Mouse (Mus musculus) cortical plate, adult 2 months (tissue): ENCODE data around the gene Slc43a2.

Source experiments
- CTCF ChIP-seq: fragments of 200-500 bp; IDR thresholded peaks from 2 replicates; pipeline ENCODE4 v1.5.1; 2011; ENCODE audit warnings: mild to moderate bottlenecking, control low read depth, low read length; ENCODE audit not compliant: insufficient read depth; ENCODE audit errors: extremely low read depth
- POLR2A ChIP-seq: fragments of 200-500 bp; IDR thresholded peaks from 2 replicates; pipeline ENCODE4 v1.6.1; 2011; ENCODE audit warnings: mild to moderate bottlenecking, low read length, control low read depth; ENCODE audit not compliant: insufficient read depth; ENCODE audit errors: extremely low read depth

GRCm38 (mm10) chr11:75608776-75609175 lies 77.3 kb downstream of the Slc43a2 start:
- TF ChIP-seq CTCF (no peak), POLR2A (no peak)
